Mouse (Mus musculus): ENCODE measurements around the gene 1700007K13Rik. TPM values are rescaled to one million over a fixed set of nuclear protein-coding genes. Genes with fewer than 3 reads are reported as not detected.

Gene 1700007K13Rik
- polyA plus RNA-seq, 1 experiment from 2014 or later: not detected

Other genes starting within 250 kb of the 1700007K13Rik start
- 2.7 and 2.8 TPM in 2 replicates for gene Ppp1r26, start 19.5 kb downstream of the 1700007K13Rik start, polyA plus RNA-seq (2015; fragmentation: Nextera tagmentation; extraction: Ambion mirVana)
- gene Mrps2, start 1.7 kb upstream of the 1700007K13Rik start, polyA plus RNA-seq (2015; fragmentation: Nextera tagmentation; extraction: Ambion mirVana): 62.4 and 66.0 TPM in 2 replicates
- gene Gbgt1, start 30.6 kb upstream of the 1700007K13Rik start, polyA plus RNA-seq (2015; fragmentation: Nextera tagmentation; extraction: Ambion mirVana): 3.7 and 4.0 TPM in 2 replicates
- gene Gm10134, start 39.8 kb upstream of the 1700007K13Rik start, polyA plus RNA-seq (2015; fragmentation: Nextera tagmentation; extraction: Ambion mirVana): 11.8 and 11.9 TPM in 2 replicates
- 27.9 and 28.3 TPM in 2 replicates for gene Ralgds, start 46.8 kb upstream of the 1700007K13Rik start, polyA plus RNA-seq (2015; fragmentation: Nextera tagmentation; extraction: Ambion mirVana)
- 159 and 428 TPM in 2 replicates for gene Cel, start 97.1 kb upstream of the 1700007K13Rik start, polyA plus RNA-seq (2015; fragmentation: Nextera tagmentation; extraction: Ambion mirVana)
- 31.8 and 33.8 TPM in 2 replicates for gene Gtf3c5, start 117.4 kb upstream of the 1700007K13Rik start, polyA plus RNA-seq (2015; fragmentation: Nextera tagmentation; extraction: Ambion mirVana)
- 1.1 and 1.5 TPM in 2 replicates for gene Gfi1b, start 155.7 kb upstream of the 1700007K13Rik start, polyA plus RNA-seq (2015; fragmentation: Nextera tagmentation; extraction: Ambion mirVana)
- gene Tsc1, start 174.9 kb upstream of the 1700007K13Rik start, polyA plus RNA-seq (2015; fragmentation: Nextera tagmentation; extraction: Ambion mirVana): 16.2 and 16.6 TPM in 2 replicates
- 1.0 and 1.2 TPM in 2 replicates for gene Spaca9, start 233.4 kb upstream of the 1700007K13Rik start, polyA plus RNA-seq (2015; fragmentation: Nextera tagmentation; extraction: Ambion mirVana)
- 0.44 and 0.48 TPM in 2 replicates for gene Ak8, start 233.8 kb upstream of the 1700007K13Rik start, polyA plus RNA-seq (2015; fragmentation: Nextera tagmentation; extraction: Ambion mirVana)